Mouse (Mus musculus) ovary, postnatal 14 days (tissue): ENCODE results near the gene Phactr2.

Experiments used
- DNase-seq: peaks from one replicate; pipeline ENCODE4 v3.0.0; 2022; ENCODE audit warnings: low spot score

Phactr2 gene

DNA sequence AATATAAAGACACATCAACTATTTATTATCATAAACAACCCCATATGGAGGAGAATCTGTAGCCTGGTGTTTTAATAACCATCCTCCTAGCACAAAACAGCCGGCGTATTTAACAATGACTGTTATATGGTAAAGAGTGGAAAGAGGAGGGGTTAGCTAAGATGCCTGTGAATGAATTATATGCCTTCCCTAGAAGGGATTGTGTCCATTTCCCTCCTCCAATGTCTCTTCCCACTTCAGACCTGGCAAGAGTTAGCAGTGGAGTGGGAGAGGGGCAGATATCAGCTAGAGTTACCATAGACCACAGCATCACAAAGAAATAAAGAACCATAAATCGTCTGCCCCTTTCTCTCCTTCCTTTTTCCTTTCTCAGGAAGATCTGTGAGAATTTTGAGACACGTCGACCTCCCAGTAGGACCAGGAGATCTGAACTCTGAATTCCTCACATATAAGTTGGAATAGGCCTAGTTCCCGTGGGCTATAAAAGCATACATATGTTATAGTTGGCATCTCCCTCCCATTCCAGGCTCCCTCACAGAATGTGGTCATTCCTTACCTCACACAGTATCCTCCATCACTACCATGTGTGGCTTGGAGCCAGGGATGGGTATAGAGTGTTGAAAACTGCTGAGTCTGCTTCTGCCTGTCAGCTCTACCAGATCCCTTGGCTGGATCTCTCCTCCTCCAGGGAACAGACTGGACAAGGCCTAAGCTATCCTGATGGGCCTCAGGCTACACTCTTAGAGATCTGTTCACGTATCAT is 25.7 kb downstream of the Phactr2 start:
- no peak for DNase-seq

DNA sequence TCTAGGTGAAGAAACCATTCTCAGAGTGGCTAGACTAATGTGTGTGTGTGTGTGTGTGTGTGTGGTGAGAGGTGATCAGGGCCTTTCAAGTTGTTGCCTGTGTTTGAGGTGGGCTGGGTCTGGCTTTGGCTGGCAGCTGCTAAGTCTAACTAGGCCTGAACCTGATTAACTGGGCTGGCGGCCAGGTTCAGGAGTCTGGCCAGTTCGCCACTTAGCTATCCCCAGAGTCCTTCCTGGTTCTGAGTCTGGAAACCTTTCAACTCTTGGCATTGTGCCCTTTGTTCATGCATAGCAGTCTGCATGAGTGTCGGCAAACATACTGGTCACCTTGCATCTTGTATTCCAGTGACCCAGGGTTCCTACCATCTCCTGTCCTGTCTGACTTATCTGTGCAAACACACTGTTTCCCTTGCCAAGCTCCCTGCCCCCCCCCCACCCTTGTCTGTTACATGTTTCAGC is 27.4 kb downstream of the Phactr2 start:
- DNase-seq: peak; percentile 61

DNA sequence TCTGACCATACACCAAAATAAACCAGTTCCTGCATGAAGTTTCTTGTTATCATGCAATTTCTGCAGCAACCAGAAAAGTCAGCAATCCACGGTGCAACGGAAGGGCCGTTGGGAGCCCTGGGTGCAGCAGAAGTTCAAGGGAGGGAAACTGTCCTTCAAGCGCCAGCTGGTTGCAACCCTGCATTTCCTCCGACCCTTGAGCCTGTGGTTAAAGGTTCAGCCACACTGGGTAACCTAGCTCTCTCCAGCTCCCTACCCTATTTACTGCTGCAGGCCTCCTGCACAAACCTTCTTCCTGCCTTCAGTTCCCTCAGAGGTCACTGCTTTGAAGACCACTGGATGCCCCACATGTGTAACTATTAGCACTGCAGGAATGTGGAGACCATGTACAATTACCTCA is 30.0 kb downstream of the Phactr2 start:
- DNase-seq: no peak

DNA sequence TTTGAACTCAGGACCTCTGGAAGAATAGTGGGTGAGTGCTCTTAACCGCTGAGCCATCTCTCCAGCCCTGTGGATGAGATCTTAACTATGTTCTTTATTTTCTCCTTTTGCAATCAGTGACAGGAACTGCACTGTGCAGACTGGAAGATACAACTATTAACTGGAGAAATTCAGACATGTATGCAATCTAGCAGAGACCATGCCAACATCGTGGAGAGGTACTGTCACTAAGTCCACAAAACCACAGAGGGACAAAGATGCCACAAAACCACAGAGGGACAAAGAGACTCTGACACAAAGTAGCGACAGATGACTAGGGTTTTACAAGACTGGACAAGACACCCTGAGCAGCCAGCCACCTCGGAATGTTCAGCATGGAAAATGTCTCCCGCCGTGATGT is 30.6 kb downstream of the Phactr2 start:
- DNase-seq: no peak

GRCm38 (mm10) chr10:13440292-13440691 is 33.9 kb downstream of the Phactr2 start:
- no peak for DNase-seq

DNA sequence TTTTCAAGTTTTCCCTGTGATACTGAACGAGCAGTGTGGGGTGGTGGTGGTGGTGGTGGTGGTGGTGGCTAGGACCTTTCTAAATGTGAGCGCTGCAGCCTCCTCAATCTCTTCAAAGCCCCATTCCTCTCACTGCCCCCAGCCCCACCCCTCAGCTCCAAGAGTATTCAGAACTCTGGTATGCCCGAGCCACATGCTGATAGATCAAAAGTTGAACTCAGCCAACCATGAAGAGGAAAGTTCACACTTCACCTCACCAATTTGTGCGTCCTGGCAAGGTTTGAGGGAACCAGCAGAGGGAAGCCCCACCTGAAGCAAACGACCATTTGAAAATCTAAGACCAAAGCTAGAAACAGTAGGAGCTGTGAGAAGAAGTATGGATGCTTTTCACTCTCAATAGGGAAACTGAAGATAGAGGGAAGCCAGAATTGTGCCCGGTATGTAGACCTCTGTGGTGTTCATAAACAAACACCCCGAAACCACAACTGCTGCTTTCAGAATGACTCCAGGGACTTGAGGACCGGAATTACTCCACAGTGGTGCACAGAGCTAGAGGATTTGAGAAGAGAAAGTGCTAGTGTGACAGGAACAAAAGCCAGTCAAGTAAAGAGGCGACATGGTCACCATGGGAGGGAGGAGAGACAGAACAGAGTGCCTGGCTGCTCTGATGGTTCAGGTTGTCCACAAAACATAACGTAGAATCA is 35.9 kb downstream of the Phactr2 start:
- no peak for DNase-seq

DNA sequence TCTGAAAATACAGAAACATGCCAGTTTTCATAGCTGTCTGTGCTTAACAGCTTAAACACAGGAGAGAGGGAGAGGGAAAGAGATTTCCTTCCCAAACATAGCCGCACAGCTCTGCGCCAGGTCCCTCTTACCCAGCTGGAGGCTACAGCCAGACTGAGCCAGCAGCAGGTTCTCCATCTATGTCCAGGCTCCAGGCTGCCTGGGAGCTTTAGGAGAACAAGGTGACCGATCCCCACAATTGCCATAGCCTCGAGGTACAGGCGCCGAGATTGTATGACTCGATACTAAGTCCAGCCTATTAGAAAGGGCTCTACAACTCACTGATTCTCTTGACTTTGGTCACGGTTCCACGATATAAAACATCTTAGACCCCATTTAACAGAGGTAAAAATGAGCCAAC is 37.2 kb downstream of the Phactr2 start:
- no peak for DNase-seq

DNA sequence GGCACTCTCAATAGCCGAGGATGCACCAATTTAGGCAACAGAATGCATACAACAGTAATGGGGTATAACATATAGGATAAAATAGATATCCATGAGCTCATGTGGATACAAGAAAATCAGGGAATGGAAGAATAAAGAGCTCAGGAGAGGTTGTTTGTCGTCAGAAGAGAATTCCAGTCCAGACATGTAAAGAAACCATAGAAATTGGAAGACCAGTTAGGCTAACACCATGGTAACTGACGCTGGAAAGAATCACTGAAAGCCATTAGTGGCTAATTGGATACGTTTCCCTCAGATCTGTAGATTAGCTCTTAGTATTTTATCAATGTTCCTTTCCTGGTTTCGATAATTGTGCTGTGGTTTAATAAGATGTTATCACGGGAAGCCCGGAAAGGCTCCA is 41.2 kb downstream of the Phactr2 start:
- no peak for DNase-seq

GRCm38 (mm10) chr10:13431641-13432540 is 42.3 kb downstream of the Phactr2 start:
- DNase-seq: no peak

- DNase-seq: peak; percentile 69
Measured at GRCm38 (mm10) chr10:13429766-13430165, 44.4 kb downstream of the Phactr2 start.

DNA sequence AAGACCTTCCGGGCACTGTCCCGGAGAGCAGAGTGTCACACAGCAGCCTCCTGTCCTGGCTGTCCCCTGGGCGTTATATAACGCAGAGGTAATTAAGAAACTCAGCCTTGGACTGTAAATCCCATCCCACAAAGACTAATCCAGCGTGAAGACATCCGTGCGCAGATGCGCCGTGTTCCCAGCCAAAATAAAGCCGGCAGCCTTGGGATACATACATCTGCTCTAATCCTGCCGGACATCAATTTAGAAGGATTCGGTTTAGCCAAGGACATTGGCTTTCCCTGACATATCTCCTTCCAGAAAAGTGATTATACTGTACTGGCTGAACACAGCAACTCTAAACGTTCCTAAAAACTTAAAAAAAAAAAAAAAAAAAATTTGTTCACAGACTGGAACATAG is 45.0 kb downstream of the Phactr2 start:
- DNase-seq: no peak

- no peak for DNase-seq
Measured at GRCm38 (mm10) chr10:13428536-13428935, 45.7 kb downstream of the Phactr2 start.

DNA sequence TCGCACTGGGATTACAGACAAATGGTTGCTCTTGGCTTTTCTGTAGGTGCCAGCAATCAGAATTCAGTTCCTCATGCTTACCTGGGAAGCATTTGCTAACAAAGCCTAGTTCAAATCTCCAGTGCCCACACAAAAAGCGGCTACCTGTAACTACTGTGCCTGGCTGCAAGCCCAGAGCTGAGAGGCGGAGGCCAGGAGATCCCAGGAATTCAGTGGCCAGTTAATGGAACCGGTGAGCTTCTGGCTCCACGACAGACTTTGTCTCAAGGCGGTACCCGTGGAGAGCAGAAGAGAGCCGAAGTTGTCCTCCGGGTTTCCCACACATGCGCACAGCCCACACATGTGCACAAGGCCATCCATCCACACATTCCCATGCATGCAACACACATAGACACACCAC is 46.6 kb downstream of the Phactr2 start:
- DNase-seq: peak; percentile 31

DNA sequence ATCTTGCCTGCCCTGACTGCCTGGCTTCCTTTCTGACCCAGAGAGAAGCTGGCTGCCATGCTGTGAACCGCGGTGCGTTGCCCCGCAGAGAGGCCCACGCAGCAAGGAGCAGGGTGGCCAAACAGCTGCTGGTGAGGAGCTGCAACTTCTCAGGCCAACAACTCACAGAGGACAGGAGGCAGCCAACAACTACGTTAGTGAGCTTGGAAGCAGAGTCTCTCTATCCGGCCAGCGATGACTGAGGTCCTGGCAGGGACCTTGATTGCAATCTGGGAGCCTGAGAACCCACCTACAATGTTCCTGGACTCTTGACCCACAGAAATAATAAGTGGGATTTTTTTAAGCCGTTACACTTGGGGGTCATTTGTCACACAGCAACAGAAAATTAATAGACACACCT is 49.0 kb downstream of the Phactr2 start:
- DNase-seq: no peak

GRCm38 (mm10) chr10:13424508-13424907 is 49.7 kb downstream of the Phactr2 start:
- DNase-seq: no peak

DNA sequence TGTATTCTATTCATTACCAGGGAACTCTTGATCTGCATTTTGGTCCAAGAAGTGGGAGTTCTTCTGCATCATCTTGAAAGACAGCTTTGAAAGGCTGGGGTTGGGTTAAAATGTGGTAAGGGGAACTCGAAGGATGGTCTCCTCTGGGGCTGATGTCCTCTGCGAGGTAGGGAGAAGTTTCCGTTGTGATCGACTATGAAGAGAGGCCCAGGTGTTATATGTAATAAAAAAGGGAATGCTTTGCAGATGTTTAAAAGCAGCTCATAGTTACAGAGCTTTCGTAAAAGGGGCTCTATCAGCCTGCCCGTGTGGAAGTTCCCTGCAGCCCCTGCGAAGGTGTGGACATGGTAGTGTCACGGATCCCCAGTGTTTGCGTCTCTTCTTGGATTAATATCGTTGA is 50.2 kb downstream of the Phactr2 start:
- DNase-seq: no peak

GRCm38 (mm10) chr10:13422121-13422520 is 52.1 kb downstream of the Phactr2 start:
- DNase-seq: no peak

DNA sequence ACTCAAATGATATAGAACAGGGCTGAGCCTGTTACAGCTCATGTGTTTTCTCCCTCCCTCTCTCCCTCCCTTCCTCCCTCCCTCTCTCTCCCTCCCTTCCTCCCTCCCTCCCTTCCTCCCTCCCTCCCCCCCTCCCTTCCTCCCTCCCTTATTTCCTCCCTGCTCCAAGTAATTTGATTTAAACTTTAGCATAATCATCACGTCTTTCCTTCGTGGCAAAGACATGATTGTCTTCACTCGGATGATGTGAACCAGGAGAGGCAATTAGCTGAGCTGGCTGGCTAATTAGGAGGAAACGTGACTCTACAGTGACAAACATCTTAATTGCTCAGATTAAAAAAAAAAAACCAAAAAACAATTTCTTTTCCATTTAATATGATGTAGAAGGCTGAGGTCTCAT is 55.0 kb downstream of the Phactr2 start:
- no peak for DNase-seq

- DNase-seq: no peak
Measured at GRCm38 (mm10) chr10:13415489-13416104, 58.6 kb downstream of the Phactr2 start.

DNA sequence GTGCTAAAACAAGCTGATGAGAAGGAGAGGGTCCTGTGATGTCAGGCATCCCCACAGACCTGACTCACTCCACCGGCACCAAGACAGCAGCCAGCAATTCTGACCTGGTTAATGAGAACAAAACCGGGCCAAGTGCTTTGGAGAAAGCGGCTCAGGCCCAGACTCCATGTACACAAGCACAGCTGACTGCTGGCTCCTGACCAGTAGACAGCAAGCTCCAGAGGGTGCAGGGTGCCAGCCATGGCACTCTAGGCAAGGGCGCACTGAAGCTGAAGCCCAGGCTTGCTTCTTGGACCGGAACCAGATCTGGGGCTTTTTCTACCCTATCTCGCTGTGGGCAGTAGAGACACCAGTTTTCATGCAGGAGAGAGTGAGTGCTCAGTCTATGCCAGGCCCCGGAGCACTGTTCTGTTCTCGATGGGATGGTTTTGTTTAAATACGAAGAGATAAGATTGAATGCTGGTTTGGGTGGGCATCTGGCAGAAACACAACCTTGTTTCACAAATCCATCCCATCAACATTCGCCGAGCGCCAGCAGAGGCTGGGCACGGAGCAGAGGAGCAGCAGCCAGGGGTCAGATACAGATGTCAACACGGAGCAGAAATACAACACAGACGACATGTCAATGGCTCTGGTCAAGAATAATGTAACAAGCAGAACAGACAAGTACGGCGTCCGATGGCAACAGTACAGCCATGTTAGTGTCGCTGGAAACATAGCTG is 61.8 kb downstream of the Phactr2 start:
- DNase-seq: no peak

DNA sequence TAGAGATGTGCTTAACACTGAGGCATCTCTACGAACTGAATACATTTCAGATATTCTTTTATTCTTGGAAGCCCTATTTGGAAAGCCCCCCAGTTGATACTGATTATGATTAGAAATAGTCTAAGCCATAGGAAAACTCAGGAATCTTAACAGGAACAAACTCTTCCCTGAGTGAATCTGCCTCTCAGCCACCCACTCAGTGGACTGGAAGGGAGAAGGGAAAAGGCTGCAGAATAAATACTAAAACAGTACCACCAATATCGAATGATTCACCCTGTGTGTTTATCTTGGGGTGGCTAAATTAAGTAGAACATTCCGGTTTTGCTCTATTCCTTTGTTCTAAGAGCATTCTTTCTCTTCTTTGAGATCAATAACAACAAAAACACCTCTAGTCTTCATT is 63.2 kb downstream of the Phactr2 start:
- DNase-seq: no peak
